Mouse (Mus musculus) kidney, adult 18-20 months (tissue): ENCODE results near the gene Cdkn2b.

Experiments used
- DNase-seq: peaks from one replicate; pipeline ENCODE4 v3.0.0; 2021

Cdkn2b gene

DNA sequence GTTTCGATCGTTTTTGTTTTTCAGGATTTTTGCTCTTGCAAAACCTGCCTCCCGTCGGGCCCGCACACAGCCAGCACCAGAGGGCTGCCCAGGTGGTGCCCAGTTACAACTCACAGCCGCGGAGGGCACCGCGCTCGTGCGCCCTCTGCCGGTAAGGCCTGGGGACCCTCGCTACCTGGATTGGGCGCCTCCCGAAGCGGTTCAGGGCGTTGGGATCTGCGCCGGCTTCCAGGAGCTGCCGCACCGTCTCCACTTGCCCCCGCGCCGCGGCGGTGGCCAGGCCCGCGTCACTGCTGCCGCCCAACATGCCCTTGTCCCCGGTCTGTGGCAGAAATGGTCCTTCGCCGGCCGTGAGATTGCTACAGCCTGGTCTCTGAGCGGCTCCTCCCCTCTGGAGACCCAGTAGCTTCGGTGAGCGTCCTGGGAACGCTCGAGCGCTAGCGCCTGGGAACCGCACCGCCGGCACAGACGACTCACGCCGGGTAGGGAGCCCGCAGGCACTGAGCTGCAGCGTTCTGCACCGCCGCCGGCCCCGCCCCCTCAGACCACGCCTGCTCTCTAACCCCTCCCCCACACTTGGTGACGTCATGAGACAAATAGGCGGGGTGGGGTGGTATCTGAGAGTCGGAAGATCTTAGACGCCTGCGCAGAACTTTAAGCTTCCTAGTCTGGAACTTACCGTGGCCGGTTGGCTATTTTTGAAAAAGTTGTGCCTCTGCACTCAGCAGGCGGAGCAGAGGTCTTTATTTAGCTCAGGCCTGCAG lies at the start of gene Cdkn2b:
Cdkn2b (minus strand) TSS at position 549 of the 764 bp plus-strand sequence.
- peak; percentile 93 for DNase-seq

- peak; percentile 68 for DNase-seq
Observed at GRCm38 (mm10) chr4:89360349-89360748, 49.5 kb upstream of the Cdkn2b start.

DNA sequence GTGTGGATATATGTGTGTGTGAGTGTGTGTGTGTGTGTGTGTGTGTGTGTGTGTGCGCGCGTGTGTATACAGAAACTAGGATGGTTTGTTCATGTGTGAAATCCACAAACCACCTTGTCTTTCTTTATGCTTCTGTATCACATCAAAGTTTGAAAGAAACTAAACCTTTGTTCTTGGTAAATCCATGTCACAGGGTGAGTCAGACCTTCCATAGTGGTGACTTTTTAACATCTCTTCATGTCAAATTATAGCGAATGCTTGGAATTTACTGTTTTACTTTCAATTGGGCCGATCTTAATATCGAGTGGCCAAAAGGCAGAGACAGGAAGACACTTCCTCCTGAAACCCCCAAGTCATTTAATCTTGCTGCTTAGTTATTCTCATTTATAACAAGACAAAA lies 48.7 kb upstream of the Cdkn2b start:
- no peak for DNase-seq

DNA sequence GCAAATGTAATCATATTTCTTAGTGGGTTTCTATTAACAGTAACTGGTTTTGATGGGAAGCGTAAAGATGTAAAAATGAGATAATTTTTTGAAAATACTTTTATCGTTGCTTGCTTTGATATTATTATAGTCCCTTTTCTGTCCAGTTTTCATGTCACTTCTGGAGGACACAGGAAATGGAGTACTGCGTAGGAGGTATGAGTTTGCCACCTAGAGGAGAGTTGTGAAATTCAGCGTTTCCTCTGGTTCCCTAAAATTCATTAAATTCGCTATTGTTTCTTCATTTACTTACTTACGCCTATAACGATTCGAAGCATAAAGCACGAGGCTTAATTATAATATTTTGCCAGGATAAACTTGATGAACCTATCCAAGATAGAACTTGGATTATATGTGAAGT lies 43.1 kb upstream of the Cdkn2b start:
- DNase-seq = no peak

DNA sequence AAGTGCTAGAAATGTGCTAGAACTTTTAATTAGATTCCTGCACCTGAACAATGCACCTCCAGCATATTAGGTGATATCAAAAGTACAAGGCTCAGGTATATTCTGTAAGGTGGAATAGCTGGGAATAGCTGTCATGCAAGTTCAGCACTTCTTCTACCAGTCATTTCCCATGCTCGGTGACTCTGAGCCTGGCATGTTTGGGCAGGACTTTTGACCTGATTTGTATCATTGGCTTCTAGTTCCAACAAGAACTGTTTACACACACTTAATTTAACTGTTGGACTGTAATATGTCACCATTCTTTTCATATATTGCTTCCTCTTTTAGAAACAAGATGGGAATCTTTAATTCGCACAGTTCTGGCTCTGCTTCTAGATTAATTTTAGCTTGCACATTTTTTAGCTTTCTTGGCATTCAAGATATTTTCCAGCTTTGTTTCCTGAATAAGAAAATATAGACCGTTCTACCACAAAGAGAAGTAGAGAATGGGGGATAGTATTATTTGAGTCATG lies 42.3 kb upstream of the Cdkn2b start:
- no peak for DNase-seq

GRCm38 (mm10) chr4:89351474-89351873 lies 40.6 kb upstream of the Cdkn2b start:
- DNase-seq = no peak

DNA sequence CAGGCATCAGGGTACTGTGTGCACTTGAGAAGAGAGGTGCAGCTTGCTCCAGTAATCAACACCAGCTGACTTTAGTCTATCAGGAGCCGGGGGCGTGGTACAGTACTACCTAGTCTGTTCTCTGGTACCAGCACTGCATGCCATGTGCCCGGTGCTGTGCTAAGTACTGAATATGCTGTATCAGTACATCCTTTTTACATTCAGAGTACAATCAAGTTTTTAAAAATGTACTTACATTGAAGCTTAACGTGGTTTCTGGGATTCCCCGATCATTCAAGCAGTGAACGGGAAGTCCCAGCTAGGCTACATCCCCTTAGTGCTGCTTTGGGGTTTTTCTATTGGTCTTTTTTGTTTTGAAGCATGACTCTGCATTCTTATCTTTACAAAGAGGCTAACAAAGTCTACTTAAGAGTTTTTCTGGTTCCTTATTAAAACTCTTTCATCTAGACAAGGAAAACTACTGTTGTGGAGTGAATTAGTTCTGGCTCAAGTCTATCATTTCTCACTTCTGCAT lies 40.2 kb upstream of the Cdkn2b start:
- DNase-seq = no peak

DNA sequence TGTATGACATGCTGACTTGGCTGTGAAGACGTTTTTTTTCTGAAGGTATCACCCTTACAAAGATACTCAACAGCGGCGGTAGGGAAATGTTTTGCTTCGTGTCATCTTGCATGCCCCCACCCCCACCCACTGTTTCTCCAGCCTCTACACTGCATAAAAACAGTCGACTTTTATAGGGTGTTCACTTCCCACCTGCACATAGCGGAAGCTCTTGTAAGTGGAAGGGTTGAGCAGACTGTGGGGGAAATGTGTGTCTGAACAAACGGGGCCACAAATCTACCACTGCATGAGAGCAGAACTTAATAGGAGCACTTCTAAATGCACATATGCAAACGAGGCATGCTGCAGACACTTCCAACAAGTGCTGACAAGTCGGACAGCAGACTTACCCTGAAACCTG lies 39.6 kb upstream of the Cdkn2b start:
- no peak for DNase-seq

DNA sequence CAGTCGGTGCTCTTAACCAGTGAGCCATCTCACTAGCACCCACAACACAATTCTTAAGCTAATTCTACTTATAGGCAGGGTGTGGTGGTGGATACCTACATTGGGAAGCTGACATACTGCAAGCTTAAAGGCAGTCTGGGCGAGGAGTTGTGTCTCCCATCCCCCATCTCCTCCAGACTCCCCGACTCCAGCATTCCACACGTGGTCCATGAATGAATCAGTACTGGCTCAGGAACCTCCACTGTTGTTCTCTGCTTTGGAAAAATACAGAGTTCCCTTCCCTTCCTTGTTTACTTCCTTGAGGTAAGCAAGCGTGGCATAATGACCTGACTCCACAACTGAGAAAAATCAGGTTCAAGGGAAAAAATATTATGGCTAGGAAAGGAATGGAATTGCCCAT lies 38.0 kb upstream of the Cdkn2b start:
- no peak for DNase-seq

DNA sequence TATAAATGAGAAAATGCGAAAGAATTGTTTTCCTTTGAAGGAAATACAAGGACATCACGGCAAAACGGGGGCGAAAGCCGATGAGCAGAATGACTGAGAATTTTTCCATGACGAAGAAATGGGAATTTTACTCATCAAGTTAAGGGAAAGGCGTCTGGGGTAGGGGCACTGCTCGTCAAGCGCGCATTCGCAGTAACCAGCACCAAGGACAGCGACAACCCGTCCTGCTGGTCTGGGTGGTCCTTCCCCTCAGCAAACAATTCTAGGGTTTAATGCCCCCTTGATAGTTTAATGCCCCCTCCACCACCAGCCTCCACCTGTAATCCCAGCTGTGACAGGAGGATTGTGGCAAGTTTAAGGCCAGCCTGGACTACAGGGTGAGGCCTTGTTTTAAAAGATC lies 2.6 kb upstream of the Cdkn2b start:
- DNase-seq = no peak

- DNase-seq = no peak
Observed at GRCm38 (mm10) chr4:89309996-89310395, 843 bp downstream of the Cdkn2b start.

GRCm38 (mm10) chr4:89308001-89308400 lies 2.8 kb downstream of the Cdkn2b start:
- no peak for DNase-seq

GRCm38 (mm10) chr4:89306798-89307365 lies 4.0 kb downstream of the Cdkn2b start:
- DNase-seq = no peak

GRCm38 (mm10) chr4:89305691-89306090 lies 5.1 kb downstream of the Cdkn2b start:
- DNase-seq = no peak

GRCm38 (mm10) chr4:89303281-89303995 lies 7.4 kb downstream of the Cdkn2b start:
- DNase-seq = no peak

DNA sequence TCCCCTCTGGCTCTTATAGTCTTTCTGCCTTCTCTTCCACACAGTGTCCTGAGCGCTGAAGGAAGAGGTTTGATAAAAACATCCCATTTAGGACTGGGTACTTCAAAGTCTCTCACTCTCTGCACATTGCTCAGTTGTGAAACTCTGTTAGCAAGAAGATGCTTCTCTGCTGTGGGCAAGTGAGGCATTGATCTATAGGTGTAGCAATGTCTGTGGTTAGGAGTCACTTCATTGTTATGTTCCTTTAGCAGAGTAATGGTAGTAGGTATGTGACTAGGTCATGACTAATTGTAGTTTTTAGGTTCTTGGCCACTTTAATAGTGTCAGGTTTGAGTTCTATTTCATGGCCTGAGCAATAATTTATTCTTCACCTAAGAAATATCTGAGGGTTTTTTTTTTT lies 8.7 kb downstream of the Cdkn2b start:
- no peak for DNase-seq

DNA sequence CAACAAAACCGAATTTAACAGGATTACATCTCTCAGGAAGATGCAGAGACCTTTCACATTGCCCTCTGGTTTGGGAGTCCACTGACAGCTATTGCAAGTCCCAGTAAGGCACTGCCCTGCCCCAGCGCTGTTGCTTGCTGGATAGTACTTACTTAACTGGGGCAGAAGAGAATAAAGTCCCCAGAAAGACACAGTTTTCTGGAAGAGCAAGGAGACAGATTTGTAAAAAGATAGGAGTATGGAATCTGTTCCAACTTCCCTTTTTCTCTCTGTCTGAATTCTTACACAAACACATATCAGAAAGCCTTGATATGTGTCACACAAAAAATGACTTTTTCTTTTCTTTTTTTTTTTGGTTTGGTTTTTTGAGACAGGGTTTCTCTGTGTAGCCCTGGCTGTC lies 11.1 kb downstream of the Cdkn2b start:
- no peak for DNase-seq

- no peak for DNase-seq
Observed at GRCm38 (mm10) chr4:89295441-89296220, 15.2 kb downstream of the Cdkn2b start.

GRCm38 (mm10) chr4:89294486-89295440 lies 16.1 kb downstream of the Cdkn2b start, which contains the start of gene Cdkn2a:
Gene Cdkn2a, minus strand, starts transcription at chr4:89294653.
- DNase-seq = peak; percentile 67

- no peak for DNase-seq
Observed at GRCm38 (mm10) chr4:89294091-89294485, 16.8 kb downstream of the Cdkn2b start.

DNA sequence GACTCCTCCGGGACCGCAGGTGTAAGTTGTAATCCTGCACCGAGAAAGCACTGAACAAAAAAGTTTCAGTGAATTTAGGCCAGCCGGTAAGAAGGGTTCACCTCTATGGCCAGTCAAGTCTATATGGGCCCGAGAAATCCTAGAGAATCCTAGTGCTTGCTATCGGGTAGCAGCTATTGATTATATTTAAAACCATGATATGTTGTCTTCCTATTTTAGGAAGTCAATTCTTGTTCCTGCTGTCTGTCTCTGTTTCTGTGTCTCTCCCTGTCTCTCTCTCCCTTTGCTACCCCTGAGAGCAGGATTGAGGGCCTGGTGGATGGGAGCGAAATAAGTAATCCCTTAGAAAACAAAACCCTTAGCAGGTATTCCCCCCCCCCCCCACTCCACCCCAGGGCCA lies 17.3 kb downstream of the Cdkn2b start:
- no peak for DNase-seq

GRCm38 (mm10) chr4:89289028-89289427 lies 21.8 kb downstream of the Cdkn2b start:
- DNase-seq = no peak
